Mouse (Mus musculus) liver, embryonic 14.5 days (tissue): Measurements from ENCODE around the gene Fam174b. TPM values are rescaled to one million over a fixed set of nuclear protein-coding genes. Genes with fewer than 3 reads are reported as not detected.

Source experiments
- ATAC-seq: fragments of 200-750 bp; cut with Nextera tagmentation; 2 replicates; pipeline ENCODE4 v1.8.0; 2017; ENCODE audit warnings: moderate number of reproducible peaks, mild to moderate bottlenecking, moderate library complexity; ENCODE audit not compliant: insufficient read depth
- DNase-seq, 3 experiments: peaks; one replicate each; pipeline ENCODE4 v3.0.0-alpha.2; 2012 to 2013; ENCODE audit warnings: low read depth in 3 of 3, low spot score in 3 of 3
- H3K27ac ChIP-seq: fragments of 300-500 bp; sonication (generic); 2 replicates; pipeline ENCODE4 v1.5.1; 2014; ENCODE audit warnings: moderate library complexity, mild to moderate bottlenecking, control low read depth, inconsistent platforms
- H3K27me3 ChIP-seq: fragments of 300-500 bp; sonication (generic); 2 replicates; pipeline ENCODE4 v1.6.1; 2014; ENCODE audit warnings: mild to moderate bottlenecking, low read length, moderate library complexity; ENCODE audit not compliant: control insufficient read depth, insufficient read depth
- H3K36me3 ChIP-seq: fragments of 300-500 bp; sonication (generic); replicated peaks from 2 replicates; pipeline ENCODE4 v1.6.1; 2014; ENCODE audit warnings: low read depth; ENCODE audit not compliant: control insufficient read depth, insufficient read depth
- H3K4me1 ChIP-seq, 2 experiments: fragments of 200-500 bp in 1 of 2; fragments of 300-500 bp in 1 of 2; sonication (generic) in 1 of 2; replicated peaks; 2 replicates each; pipeline ENCODE4 v1.6.1; 2012 to 2014; ENCODE audit warnings: antibody characterized with exemption in 1 of 2, inconsistent platforms in 1 of 2, low read length in 1 of 2; ENCODE audit not compliant: control insufficient read depth in 2 of 2, insufficient read depth in 2 of 2
- H3K4me2 ChIP-seq: fragments of 300-500 bp; sonication (generic); 2 replicates; pipeline ENCODE4 v1.6.1; 2014; ENCODE audit warnings: low read depth, mild to moderate bottlenecking, control low read depth, moderate library complexity
- H3K4me3 ChIP-seq, 2 experiments: fragments of 200-500 bp in 1 of 2; fragments of 300-500 bp in 1 of 2; sonication (generic) in 1 of 2; 2 replicates each; pipeline ENCODE4 v1.5.1; 2012 to 2014; ENCODE audit warnings: low read depth in 2 of 2, low read length in 2 of 2, mild to moderate bottlenecking in 2 of 2, control low read depth in 1 of 2, inconsistent platforms in 1 of 2, moderate library complexity in 1 of 2; ENCODE audit not compliant: insufficient read depth in 1 of 2
- H3K9ac ChIP-seq: fragments of 300-500 bp; sonication (generic); replicated peaks from 2 replicates; pipeline ENCODE4 v1.6.1; 2014; ENCODE audit warnings: mild to moderate bottlenecking, control low read depth, moderate library complexity
- H3K9me3 ChIP-seq: fragments of 300-500 bp; sonication (generic); 2 replicates; pipeline ENCODE4 v1.6.1; 2016; ENCODE audit warnings: low read length, mixed read lengths; ENCODE audit not compliant: control insufficient read depth
- CTCF ChIP-seq: IDR thresholded peaks from 2 replicates; pipeline ENCODE4 v1.5.1; 2016; ENCODE audit warnings: antibody characterized with exemption, low read depth, control low read depth
- EP300 ChIP-seq: IDR thresholded peaks from 2 replicates; pipeline ENCODE4 v1.6.1; 2016; ENCODE audit warnings: antibody characterized with exemption, low read depth
- WGBS: fragments of 180-500 bp; shearing (Covaris S2); extraction: QIAGEN DNeasy Blood & Tissue Kit; methylation state at CpG from one replicate; pipeline ENCODE4 v1.1.7; 2014; ENCODE audit not compliant: insufficient replicate concordance; 5-methylcytosine and 5-hydroxymethylcytosine counted together
- microRNA-seq: library from miRNA; unstranded; fragments of <30 nt; microRNA quantifications from one replicate; pipeline ENCODE4, GENCODE M21; 2016
- polyA plus RNA-seq, 2 experiments: library from polyadenylated mRNA; depleted of rRNA in 1 of 2; stranded (reverse) in 1 of 2; unstranded in 1 of 2; fragments of >200 nt; fragmentation: Nextera tagmentation in 1 of 2; extraction: Ambion mirVana in 1 of 2; gene quantifications; 2 replicates each; pipeline versions ENCODE4 v1.2.1 to v1.2.3; 2012 to 2014

Fam174b gene
- polyA plus RNA-seq, 2 experiments = 1.6 to 2.3 TPM

DNA sequence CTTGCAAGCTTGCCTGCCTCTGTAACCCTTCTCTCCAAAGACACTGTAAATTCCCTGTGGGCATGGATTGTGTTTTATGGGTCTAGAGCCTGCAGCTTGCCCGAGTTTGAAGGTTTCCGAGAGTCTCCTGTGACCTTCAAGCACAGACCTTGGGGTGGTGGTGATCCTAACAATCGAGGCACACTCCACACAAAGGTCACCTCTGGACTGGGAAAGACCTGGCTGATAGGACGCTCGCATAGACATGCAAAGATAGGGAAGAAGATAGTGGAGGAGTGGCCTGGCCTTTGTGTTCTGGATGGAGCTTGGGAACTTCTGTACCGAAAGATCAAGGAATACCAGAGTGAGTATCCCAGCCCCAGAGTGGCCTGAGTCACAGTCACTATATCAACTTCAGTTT is 72.1 kb downstream of the Fam174b start:
- DNase-seq = no peak
- no peak overlapping the region for H3K4me3 ChIP-seq
- H3K27ac ChIP-seq = no peak overlapping the region
- WGBS = 48% methylated on average over 6 of the region's 6 CpGs
- no peak for ATAC-seq
- TF ChIP-seq CTCF = no peak
- TF ChIP-seq EP300 = no peak
- H3K4me2 ChIP-seq = no peak overlapping the region
- H3K9me3 ChIP-seq = no peaks in the 10 kb centered on the region
- H3K36me3 ChIP-seq = no peaks in the 10 kb centered on the region
- H3K4me1 ChIP-seq = peaks cover 0 to 10% of the 10 kb centered on the region in 2 experiments; a peak in 2 of 4 replicates
- no peak overlapping the region for H3K9ac ChIP-seq
- no peaks in the 10 kb centered on the region for H3K27me3 ChIP-seq

DNA sequence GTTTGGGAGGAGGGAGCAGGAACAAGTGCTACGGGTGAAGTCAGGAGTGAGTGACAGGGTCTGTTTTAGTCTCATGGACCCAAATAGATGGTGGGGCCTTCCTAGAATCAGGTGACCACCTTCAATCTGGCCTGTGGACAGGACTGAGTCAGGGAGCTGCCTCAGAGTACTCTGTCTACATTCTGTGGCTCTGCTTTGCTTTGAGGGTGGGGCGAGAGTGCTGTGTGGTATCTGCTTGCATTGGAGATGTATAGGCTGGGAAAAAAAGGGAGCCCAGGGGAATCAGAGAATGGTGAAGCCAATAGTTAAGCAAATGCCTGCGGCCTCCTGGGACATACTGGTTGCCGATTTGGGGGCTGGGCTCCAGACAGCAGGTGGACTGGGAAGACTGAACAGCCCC is 73.8 kb downstream of the Fam174b start:
- Histone ChIP-seq H3K4me2 (no peak overlapping the region), H3K9me3 (no peaks in the 10 kb centered on the region), H3K27me3 (no peaks in the 10 kb centered on the region), H3K36me3 (no peaks in the 10 kb centered on the region), H3K27ac (no peak overlapping the region), H3K4me1 (peaks cover 0 to 10% of the 10 kb centered on the region in 2 experiments; a peak in 2 of 4 replicates), H3K4me3 (no peak overlapping the region), H3K9ac (no peak overlapping the region)
- no peak for ATAC-seq
- no peak for DNase-seq
- 76% methylated on average over 4 of the region's 4 CpGs for WGBS
- TF ChIP-seq EP300 (no peak), CTCF (no peak)

DNA sequence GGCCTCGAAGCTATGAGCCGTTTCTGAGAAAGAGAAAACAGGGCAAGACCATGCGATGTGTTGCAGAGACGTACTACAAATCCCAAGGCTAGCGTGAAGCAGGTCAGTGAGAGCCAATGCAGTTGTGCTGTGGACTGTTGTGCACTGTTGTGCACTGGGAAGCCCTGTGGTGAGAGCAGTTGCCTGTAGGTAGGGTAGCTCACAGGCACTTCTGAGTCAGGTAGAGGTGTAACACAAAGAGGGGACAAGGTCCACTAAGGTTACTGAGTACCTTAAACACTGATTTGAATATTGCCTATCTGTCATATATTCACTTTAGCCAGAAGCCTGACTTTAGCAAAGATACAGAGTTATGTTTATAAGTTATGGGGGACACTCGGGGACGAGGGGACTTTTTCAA is 74.4 kb downstream of the Fam174b start:
- no peak for ATAC-seq
- TF ChIP-seq EP300 = no peak
- TF ChIP-seq CTCF = no peak
- 73% methylated on average over 7 of the region's 7 CpGs for WGBS

DNA sequence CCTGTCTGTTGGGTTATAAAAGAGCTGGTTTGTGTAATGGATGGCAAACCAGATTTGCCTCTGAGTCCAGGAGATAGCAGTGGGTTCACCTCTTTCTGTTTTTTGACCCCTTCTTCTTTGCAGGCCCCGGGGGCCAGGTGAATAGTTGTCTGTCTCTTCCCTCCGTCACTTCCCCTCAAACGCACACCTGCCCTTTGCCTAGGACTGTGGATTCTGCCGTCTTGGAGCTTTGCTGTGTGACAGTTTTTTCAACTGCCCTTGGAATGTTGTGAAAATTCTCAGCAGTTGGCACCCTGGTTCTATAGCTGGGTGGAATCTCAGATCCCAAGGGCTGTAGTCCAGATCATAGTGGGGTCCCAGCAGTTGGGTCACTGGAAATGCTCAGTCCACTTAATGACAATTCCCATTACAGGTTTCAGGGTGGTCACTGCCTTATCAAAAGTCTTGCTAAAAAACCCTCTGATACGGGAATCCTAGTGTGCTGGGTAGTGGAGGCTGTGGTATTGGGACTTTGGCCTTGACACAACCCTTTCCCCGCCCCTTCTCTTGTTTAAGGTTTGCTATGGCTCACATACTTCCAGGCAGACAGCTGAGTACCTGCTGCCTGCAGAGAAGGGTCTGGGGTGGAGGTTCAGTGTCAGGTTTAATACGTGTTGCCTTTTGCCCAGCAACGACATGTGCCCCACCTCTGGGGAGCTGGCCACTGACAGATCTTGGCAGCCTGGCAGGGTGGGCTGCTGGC is 76.3 kb downstream of the Fam174b start:
- TF ChIP-seq EP300 = no peak
- TF ChIP-seq CTCF = no peak
- no peak for ATAC-seq
- peaks cover 0 to 8% of the 10 kb centered on the region in 2 experiments; a peak in 2 of 4 replicates for H3K4me1 ChIP-seq

More for the DNA sequence above, 74.4 kb downstream of the Fam174b start:
- Histone ChIP-seq H3K9me3 (no peaks in the 10 kb centered on the region), H3K4me2 (no peak overlapping the region), H3K27ac (no peak overlapping the region), H3K27me3 (no peaks in the 10 kb centered on the region), H3K4me1 (peaks cover 0 to 10% of the 10 kb centered on the region in 2 experiments; a peak in 2 of 4 replicates), H3K4me3 (no peak overlapping the region), H3K9ac (no peak overlapping the region), H3K36me3 (no peaks in the 10 kb centered on the region)
- no peak for DNase-seq

GRCm38 (mm10) chr7:73819366-73819765 is 79.3 kb downstream of the Fam174b start:
- peak; percentile 15; the same call in 1 of the 2 replicates for TF ChIP-seq CTCF
- TF ChIP-seq EP300 = no peak
- no peak overlapping the region for H3K27ac ChIP-seq

More for the DNA sequence above, 76.3 kb downstream of the Fam174b start:
- WGBS = 58% methylated on average over 8 of the region's 8 CpGs
- Histone ChIP-seq H3K4me2 (no peak overlapping the region), H3K27ac (no peak overlapping the region), H3K36me3 (no peaks in the 10 kb centered on the region), H3K9me3 (no peaks in the 10 kb centered on the region), H3K4me3 (no peak overlapping the region), H3K9ac (no peak overlapping the region), H3K27me3 (no peaks in the 10 kb centered on the region)
- no peak for DNase-seq

More at GRCm38 (mm10) chr7:73819366-73819765, 79.3 kb downstream of the Fam174b start:
- Histone ChIP-seq H3K27me3 (no peaks in the 10 kb centered on the region), H3K9ac (no peak overlapping the region), H3K4me3 (no peak overlapping the region), H3K4me2 (no peak overlapping the region), H3K36me3 (no peaks in the 10 kb centered on the region), H3K9me3 (no peaks in the 10 kb centered on the region), H3K4me1 (0 out of 4 replicates have a peak, but pooled peaks cover 0 to 2% of the 10 kb centered on the region in 2 experiments)
- DNase-seq (no peak), ATAC-seq (no peak)
- WGBS = 60% methylated on average over 17 of the region's 17 CpGs

Small RNA genes lying within 50 kb of the gene (microRNA-seq; reads per million reads assigned to microRNA genes)
- gene Mir7234 = not detected

Other genes starting within 250 kb of the Fam174b start
- gene Chd2, start 198.5 kb upstream of the Fam174b start, polyA plus RNA-seq (2012; rRNA removed) = 12.0 and 13.1 TPM in 2 replicates
- gene Chd2, start 198.5 kb upstream of the Fam174b start, polyA plus RNA-seq (2014; fragmentation: Nextera tagmentation; extraction: Ambion mirVana) = 14.8 and 17.4 TPM in 2 replicates